Mouse (Mus musculus) G1E (cell line): ENCODE data around the gene Pknox2.

Source experiments
- CTCF ChIP-seq: IDR thresholded peaks from 2 replicates; pipeline ENCODE4 v1.5.1; 2012; ENCODE audit warnings: low read depth, low read length, inconsistent platforms, mixed read lengths
- GATA1 ChIP-seq: IDR thresholded peaks from 2 replicates; pipeline ENCODE4 v1.6.1; 2012; ENCODE audit warnings: borderline replicate concordance, low read length, inconsistent platforms, mixed read lengths
- GATA2 ChIP-seq: IDR thresholded peaks from 2 replicates; pipeline ENCODE4 v1.6.1; 2012; ENCODE audit warnings: low read depth, low read length, inconsistent platforms, borderline replicate concordance

DNA sequence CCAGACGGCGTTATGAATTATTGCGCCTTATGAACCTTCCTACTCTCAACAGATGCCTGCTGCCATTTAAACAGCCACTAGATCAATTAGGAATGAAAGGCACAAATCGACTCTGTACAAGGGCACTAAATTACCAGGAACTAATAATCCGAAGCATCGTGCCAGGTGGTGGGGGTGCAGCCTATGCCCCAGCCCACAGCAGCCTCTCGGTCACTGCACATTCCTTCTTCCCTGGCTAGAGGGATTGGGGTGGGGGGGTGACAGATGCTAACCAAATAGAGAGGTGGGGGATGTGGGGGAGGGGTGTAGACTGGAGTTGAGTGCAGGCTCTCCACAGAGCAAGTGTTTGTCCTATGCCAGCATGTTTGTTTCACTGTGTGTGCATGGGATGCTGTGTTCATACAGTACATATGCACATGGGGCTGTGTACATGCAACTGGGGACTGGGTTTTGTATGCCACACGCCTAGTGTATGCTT lies 208.6 kb downstream of the Pknox2 start:
- no peak for TF ChIP-seq CTCF
- TF ChIP-seq GATA2, result no peak
- TF ChIP-seq GATA1, result no peak
